Mouse (Mus musculus) right cerebral cortex, postnatal 4 days (tissue): ENCODE data around the gene Cox4i1.

Experiments used
- DNase-seq: peaks from one replicate; pipeline ENCODE4 v3.0.0-alpha.2; 2022

The Cox4i1 gene

GRCm38 (mm10) chr8:120667561-120668373 lies at the start of gene Cox4i1, which contains the start of gene Gm27021:
Gene Cox4i1 (plus strand): TSS chr8:120668222.
Gene Gm27021 (minus strand): TSS chr8:120668079.
- DNase-seq = peak; percentile 93

- no peak for DNase-seq
These were observed 48.5 kb upstream of the Cox4i1 start for GRCm38 (mm10) chr8:120619235-120620180.

DNA sequence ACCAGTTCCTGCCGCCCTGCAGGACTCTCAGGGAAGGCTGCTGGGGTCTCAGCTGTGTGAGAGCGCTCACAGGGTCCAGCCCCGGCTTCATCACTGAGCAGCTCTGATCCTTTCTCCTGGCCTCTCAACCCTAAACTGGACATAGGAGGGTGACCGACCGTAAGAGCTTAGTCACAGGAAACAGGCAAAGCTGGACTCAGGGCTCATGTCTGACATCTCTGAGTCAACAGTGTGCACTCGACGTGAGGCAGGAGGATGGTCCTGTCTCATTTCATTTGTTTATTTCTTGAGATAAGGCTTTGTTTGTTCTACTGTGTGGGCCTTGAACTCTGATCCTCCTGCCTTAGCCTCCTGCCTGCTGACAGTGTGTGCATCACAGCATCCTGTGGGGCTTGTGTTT lies 47.6 kb upstream of the Cox4i1 start:
- no peak for DNase-seq

- DNase-seq = no peak
These were observed 45.9 kb upstream of the Cox4i1 start for GRCm38 (mm10) chr8:120622161-120622560.

DNA sequence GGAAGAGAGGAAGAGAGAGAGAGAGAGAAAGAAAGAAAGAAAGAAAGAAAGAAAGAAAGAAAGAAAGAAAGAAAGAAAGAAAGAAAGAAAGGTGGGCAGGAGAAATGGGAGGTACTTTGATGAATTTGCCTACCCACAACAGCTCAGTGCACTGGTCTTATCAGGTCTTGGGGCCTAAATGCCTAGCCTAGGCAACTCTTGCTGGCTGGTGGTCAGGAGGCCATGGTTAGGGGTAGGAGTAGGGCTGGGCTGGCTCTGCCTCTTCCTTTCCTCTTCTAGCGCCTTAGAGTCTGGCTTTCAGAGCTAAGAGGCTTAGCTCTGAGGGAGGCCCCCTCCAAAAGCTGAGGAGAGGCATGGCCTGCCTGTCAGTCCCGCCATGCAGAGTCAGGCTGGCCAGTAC lies 44.4 kb upstream of the Cox4i1 start:
- no peak for DNase-seq

- no peak for DNase-seq
These were observed 41.6 kb upstream of the Cox4i1 start for GRCm38 (mm10) chr8:120626461-120626860.

- DNase-seq = no peak
These were observed 40.7 kb upstream of the Cox4i1 start for GRCm38 (mm10) chr8:120627298-120627697.

GRCm38 (mm10) chr8:120630031-120630430 lies 38.0 kb upstream of the Cox4i1 start:
- DNase-seq = no peak

- no peak for DNase-seq
These were observed 37.2 kb upstream of the Cox4i1 start for GRCm38 (mm10) chr8:120630848-120631247.

DNA sequence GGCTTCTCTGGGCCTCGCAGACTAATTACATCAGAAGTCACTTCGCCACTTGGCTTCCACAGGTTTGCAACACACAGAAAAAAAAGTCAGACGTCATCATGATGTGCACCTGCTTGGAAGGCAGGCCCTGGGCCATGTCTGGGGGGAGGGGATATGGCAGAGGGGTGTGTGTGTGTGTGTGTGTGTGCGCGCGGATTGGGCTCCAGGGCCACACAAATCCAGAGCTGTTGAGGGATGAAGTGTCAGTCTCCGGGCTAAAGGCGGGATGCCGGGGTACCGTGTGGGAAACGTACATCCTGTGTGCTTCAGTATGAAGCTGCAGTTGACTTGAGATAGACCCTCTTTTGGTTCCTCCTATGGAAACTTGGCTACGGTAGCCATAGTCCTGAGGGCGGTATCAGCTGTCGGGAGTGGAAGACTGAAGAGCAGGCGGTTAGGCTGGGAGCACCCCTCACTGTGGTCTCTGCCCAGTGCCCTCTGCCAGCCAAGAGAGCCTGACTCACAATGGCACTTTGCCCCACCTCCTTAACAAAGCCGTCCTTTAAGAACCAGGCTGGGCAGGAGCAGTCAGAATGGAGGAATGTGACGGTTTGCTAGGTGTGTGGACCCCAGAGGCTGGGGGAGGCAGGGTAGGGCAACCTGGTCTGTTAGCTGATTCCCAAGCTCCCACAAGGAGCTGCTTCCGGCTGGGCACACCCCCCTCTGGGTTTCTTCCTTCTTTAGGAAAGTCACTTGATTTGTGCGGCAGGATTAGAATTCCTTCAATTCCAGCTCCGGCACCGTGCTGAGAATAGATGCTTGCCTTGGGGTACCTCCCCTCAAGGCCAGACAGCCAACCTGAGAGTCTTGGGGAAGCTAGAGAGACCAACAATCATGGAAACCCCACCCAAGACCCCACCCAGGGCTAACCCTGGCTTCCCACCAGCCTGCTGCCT lies 36.3 kb upstream of the Cox4i1 start:
- no peak for DNase-seq

DNA sequence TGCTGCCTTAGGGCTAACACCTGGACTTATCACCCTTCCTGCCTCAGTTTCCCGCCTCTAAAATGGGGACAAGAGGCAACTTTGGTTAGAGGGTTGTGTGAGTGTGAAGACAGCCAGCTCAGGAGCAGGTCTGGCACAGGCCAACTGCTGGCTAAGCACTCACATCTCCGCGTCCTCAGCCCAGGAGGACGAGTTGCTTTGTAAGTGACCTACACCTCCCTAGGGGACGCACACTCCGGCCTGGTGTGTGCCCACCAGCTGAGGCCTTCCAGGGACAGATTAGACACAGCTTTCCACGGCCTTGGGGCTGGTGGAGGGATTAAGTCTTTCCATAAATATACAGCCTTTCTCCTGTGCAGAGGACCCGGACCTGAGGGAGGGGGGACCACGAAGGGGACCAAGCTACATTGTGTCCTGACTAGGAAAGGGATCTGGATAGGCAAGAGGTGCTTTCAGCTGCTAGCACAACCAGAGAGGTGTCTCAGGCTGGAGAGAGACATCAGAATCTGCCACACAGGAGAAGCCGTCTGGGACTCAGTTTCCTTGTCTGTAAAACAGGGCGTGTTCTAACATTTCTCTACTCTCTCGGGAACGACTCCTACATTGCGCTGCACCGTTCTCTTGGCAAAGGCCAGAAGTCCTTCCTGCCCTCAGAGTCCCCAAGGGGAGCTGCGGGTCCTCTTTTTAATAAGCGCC lies 34.9 kb upstream of the Cox4i1 start:
- no peak for DNase-seq

DNA sequence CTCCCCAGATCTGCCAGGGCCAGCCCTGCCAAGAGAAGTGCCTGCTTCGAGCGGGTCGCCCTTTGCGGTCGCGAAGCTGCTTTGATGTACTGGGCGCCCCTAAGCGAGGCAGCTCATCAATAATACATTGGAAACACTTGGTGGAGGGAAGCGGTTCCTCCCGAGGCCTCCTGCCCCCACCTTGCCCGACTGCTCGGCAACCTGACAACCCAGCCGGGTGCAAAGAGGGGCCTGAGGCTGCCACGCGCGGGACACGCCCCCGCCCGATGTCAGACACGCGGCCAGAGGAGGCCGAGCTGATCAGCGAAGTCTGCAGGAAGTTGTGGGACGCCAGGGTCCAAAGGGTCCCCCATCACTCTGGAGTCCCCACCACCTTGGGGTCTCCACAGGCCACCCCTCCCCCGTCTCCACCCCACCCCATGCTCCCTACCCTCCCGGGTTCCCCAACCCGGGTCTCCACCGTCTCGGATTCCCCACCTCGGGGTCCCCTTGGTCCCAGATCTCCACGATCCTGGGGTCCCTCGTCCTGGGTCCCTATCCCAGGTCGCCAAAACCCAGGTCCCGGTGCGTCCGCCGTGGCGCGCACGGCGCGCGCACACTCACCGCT lies 34.3 kb upstream of the Cox4i1 start:
- peak; percentile 19 for DNase-seq

GRCm38 (mm10) chr8:120634329-120634839 lies 33.6 kb upstream of the Cox4i1 start:
- DNase-seq = peak; percentile 39

- no peak for DNase-seq
These were observed 26.8 kb upstream of the Cox4i1 start for GRCm38 (mm10) chr8:120641245-120641644.

- no peak for DNase-seq
These were observed 25.9 kb upstream of the Cox4i1 start for GRCm38 (mm10) chr8:120642031-120642662.

DNA sequence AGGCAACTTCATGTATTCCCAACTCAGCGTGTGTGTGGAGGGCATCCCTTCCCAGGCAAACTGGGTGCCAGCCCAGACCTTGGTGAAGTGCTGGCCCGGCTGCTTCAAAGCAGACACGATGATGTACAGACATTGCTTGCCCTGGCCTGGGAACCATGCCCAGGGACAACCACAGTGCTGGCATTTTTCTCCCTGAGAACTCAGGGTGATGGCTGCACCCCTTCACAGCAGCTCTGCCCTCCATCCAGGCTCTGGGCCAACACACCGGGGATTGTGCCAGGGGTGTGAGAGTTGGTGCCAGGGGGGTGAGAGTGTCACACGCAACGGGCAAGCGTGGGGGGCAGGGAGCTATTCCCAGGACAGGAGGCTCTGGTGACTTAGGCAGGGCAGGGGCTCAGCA lies 23.4 kb upstream of the Cox4i1 start:
- peak; percentile 81 for DNase-seq

GRCm38 (mm10) chr8:120647532-120647931 lies 20.5 kb upstream of the Cox4i1 start, which contains the start of gene 1190005I06Rik:
Gene 1190005I06Rik (minus strand): TSS chr8:120647632.
- DNase-seq = no peak

DNA sequence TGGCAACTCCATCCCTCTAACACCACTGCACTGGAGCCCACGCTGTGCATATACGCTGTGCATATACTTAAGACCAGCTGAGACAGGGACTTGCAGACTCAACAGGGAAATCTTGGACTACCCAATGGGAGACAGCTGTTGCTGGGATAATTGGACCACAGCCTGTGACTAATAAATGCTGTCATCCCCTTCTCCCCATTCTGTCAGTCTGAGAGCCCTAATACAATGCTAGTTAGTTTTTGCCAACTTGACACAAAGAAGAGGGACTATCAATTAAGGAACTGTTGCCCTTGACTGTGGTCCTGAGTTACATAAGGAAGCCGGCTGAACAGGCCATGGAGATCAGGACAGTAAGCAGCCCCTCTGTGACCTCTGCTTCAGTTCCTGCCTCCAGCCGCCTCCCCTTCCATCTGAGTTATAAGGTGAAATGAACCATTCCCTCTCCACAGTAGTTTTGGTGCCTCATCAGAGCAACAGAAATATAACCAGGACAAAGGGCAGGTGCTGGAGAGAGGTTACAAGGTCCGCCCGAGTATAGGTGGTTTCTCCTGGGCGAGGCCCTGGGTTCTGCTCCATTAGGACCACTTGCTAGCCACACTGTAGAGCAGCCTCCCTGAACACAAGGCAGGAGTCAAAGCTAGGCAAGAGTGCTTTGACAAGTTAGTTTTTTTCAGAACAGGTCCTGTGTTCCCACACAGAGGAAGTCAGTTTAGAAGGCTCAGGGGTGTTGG lies 11.5 kb upstream of the Cox4i1 start:
- no peak for DNase-seq

- DNase-seq = no peak
These were observed 10.6 kb upstream of the Cox4i1 start for GRCm38 (mm10) chr8:120657415-120657814.

DNA sequence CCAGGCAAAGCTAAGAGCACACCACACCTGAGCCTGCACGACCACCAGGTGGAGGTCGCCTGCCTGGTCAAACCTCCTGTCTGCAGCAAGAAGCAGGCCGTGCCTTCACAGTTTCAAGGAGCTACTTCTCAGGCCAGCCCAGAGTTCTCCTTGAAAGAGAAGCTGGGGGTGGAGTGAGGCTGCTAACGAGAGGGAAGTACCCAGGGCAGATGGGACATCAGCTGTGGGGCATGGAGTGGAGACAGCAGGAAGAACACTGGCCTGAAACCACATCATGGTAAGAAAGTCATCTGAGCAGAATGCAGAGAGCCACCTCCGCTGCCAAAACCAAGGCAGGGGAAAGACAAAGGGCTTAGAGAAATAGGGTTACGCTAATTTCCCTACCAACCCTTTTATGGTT lies 3.5 kb upstream of the Cox4i1 start:
- no peak for DNase-seq
